Mouse (Mus musculus): ENCODE data around the gene Klc1.

DNA sequence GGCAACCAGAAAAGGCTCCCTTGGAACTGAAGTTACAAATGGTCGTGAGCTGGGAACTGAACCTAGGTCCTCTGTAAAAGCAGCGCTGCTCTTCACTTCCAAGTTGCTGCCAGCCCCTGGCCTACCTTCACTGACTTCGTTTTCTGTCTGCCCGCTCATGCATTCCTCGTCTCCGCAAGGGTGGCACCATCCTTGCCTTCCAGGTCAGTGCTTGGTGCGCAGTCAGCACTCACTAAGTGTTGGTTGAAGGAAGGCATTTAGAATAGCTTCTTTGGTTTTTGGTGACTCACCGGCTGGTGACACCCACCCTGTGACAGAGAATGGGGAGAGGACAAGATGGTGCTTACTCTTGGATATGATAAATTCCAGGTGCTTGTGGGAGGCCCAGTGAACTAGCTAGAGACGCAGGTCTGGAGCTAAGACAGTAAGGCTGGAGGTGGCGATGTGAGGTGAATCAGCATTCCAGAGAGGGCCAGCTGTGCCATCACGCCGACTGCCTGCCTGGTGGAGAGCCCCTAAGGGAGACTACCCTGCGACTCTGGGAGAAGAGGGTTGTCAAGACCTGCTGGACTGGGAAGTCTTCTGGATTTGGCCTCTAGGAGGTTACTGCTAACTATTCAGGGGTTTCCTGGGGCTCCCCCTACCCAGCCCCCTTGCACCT lies 4.1 kb downstream of the Klc1 start:
- TF ChIP-seq CTCF (IDR thresholded peaks at IDR 0.05; ENCODE audit: low read depth, low read length) = no peak
- TF ChIP-seq POLR2A (IDR thresholded peaks at IDR 0.05; ENCODE audit: extremely low read depth, insufficient read depth, low read length) = no peak

Measured in liver, adult 2 months (tissue).